Mouse (Mus musculus): ENCODE results near the gene Gm28035.

DNA sequence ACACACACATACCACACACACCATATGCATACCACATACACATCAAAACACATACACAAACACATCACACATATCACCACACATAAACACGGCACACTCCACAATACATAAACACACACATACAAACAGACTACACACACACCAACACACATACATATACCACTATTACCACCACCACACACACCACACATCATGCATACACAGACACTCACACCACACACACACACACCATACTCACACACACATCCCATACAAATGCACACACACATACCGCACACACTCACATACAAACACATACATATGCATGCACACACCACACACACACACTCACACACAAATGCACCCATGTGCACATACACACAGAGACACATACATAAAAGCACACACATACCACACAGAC, 27.1 kb downstream of the Gm28035 start:
- TF ChIP-seq MAFK (IDR thresholded peaks at IDR 0.05; ENCODE audit: insufficient replicate concordance, low read length) (no peak), TBP (conservative IDR thresholded peaks at IDR 0.05; ENCODE audit: low read depth, low read length) (no peak), POLR2A (IDR thresholded peaks at IDR 0.05; ENCODE audit: low read depth, low read length) (no peak), ELF1 (IDR thresholded peaks at IDR 0.05; ENCODE audit: low read depth, low read length) (no peak), EP300 (IDR thresholded peaks at IDR 0.05; ENCODE audit: low read length) (no peak), MAZ (IDR thresholded peaks at IDR 0.05; ENCODE audit: low read depth, low read length) (no peak)
